Mouse (Mus musculus): ENCODE measurements around the gene Wdr62. TPM values are rescaled to one million over a fixed set of nuclear protein-coding genes. Genes with fewer than 3 reads are reported as not detected.
A peak's percentile ranks its signal among the peaks of the same experiment; 100 is the strongest.

Gene Wdr62
- polyA plus RNA-seq, 1 experiment from 2014 or later, result 3.1 TPM

DNA sequence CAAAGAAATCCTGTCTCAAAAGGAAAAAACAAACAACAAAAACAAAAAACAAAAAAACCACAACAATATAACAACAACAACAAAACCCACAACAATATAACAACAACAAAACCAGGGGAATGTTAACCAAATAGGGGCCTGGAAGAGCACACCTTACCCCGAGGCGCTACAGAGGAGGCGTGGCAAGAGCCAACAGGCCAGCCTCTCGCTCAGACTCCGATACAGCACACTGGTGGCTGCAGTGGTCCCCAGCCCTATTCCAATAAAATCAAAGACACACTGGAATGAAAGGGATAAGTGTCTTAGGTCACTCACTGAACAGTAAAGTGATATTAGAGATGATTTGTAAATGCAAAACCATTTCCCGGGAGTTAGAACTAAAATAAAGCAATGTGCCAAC lies 683 bp downstream of the Wdr62 start:
- H3K4me1 ChIP-seq (ENCODE audit: control insufficient read depth, insufficient read depth, low read length), result 0 out of 2 replicates have a peak, but pooled peaks cover 3% of the 10 kb centered on the region
- H3K9me3 ChIP-seq (ENCODE audit: control insufficient read depth, low read length), result no peaks in the 10 kb centered on the region
- no peaks in the 10 kb centered on the region for H3K36me3 ChIP-seq (ENCODE audit: control insufficient read depth, insufficient read depth, low read length)
- peak overlapping the region; percentile 72 for H3K4me2 ChIP-seq (ENCODE audit: low read depth, low read length)
- peak overlapping the region; percentile 64 for H3K4me3 ChIP-seq (ENCODE audit: low read depth, low read length)
- ATAC-seq (ENCODE audit: low read depth), result no peak
- H3K27ac ChIP-seq (ENCODE audit: low read depth, low read length), result no peak overlapping the region
- 0 out of 2 replicates have a peak overlapping the region, but pooled peaks have one; percentile 37 for H3K9ac ChIP-seq (replicated peaks; ENCODE audit: low read depth, low read length)
- 0% methylated on average over 6 of the region's 6 CpGs for WGBS
- H3K27me3 ChIP-seq (ENCODE audit: control insufficient read depth, insufficient read depth, low read length), result no peaks in the 10 kb centered on the region

DNA sequence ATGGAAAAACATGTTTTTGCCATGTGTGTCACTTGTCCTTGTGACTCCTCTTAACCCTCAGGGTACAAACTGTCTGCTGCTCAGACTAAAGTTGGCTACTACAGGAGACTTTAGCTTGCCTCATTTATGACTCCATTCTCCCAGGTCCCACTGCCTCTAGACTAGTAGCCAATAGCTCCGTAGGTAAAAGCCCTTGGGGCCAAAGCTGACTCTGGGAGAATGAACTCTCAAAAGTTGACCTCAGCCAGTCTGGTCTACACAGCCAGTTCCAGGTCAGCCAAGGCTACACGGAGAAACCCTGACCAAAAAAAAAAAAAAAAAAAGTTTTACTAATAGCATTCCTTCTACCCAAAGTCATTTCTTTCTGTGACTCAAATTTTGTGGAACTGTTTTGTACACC lies 1.3 kb downstream of the Wdr62 start:
- Histone ChIP-seq H3K4me2 (ENCODE audit: low read depth, low read length) (no peak overlapping the region), H3K9me3 (ENCODE audit: control insufficient read depth, low read length) (no peaks in the 10 kb centered on the region), H3K4me3 (ENCODE audit: low read depth, low read length) (no peak overlapping the region), H3K36me3 (ENCODE audit: control insufficient read depth, insufficient read depth, low read length) (no peaks in the 10 kb centered on the region), H3K9ac (replicated peaks; ENCODE audit: low read depth, low read length) (no peak overlapping the region), H3K4me1 (ENCODE audit: control insufficient read depth, insufficient read depth, low read length) (0 out of 2 replicates have a peak, but pooled peaks cover 3% of the 10 kb centered on the region), H3K27ac (ENCODE audit: low read depth, low read length) (no peak overlapping the region), H3K27me3 (ENCODE audit: control insufficient read depth, insufficient read depth, low read length) (no peaks in the 10 kb centered on the region)
- WGBS, result 65% methylated on average over 2 of the region's 2 CpGs
- no peak for ATAC-seq (ENCODE audit: low read depth)

GRCm38 (mm10) chr7:30274383-30274782 lies 5.8 kb downstream of the Wdr62 start:
- Histone ChIP-seq H3K4me2 (ENCODE audit: low read depth, low read length) (no peak overlapping the region), H3K36me3 (ENCODE audit: control insufficient read depth, insufficient read depth, low read length) (no peaks in the 10 kb centered on the region), H3K4me1 (ENCODE audit: control insufficient read depth, insufficient read depth, low read length) (no peaks in the 10 kb centered on the region), H3K4me3 (ENCODE audit: low read depth, low read length) (no peak overlapping the region), H3K9ac (replicated peaks; ENCODE audit: low read depth, low read length) (no peak overlapping the region), H3K27ac (ENCODE audit: low read depth, low read length) (no peak overlapping the region), H3K27me3 (ENCODE audit: control insufficient read depth, insufficient read depth, low read length) (no peaks in the 10 kb centered on the region), H3K9me3 (ENCODE audit: control insufficient read depth, low read length) (no peaks in the 10 kb centered on the region)
- WGBS, result 78% methylated on average over 6 of the region's 6 CpGs
- no peak for ATAC-seq (ENCODE audit: low read depth)

DNA sequence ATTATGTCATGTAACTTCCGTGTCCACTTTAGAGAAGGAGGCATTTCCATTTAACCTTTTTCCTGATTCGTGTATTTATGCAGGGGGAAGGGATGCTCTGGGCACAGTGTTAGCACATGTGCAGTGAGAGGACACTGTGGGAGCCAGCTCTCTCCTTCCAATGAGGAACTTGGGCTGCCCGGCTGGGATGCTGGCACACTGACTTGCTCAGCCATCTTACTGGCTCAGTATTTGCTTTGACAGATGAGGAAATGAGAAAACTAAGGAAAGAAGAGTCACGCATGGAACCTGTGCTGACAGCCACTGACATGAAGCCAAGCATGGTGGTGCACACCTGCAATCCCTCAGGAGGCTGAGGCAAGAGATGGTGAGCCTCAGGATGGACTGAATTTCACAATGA lies 10.6 kb downstream of the Wdr62 start:
- no peak overlapping the region for H3K27ac ChIP-seq (ENCODE audit: low read depth, low read length)
- H3K27me3 ChIP-seq (ENCODE audit: control insufficient read depth, insufficient read depth, low read length), result no peaks in the 10 kb centered on the region
- no peaks in the 10 kb centered on the region for H3K9me3 ChIP-seq (ENCODE audit: control insufficient read depth, low read length)
- H3K9ac ChIP-seq (replicated peaks; ENCODE audit: low read depth, low read length), result no peak overlapping the region
- no peaks in the 10 kb centered on the region for H3K36me3 ChIP-seq (ENCODE audit: control insufficient read depth, insufficient read depth, low read length)
- WGBS, result 92% methylated on average over 4 of the region's 4 CpGs
- no peak overlapping the region for H3K4me3 ChIP-seq (ENCODE audit: low read depth, low read length)
- H3K4me2 ChIP-seq (ENCODE audit: low read depth, low read length), result no peak overlapping the region
- H3K4me1 ChIP-seq (ENCODE audit: control insufficient read depth, insufficient read depth, low read length), result no peaks in the 10 kb centered on the region
- no peak for ATAC-seq (ENCODE audit: low read depth)

DNA sequence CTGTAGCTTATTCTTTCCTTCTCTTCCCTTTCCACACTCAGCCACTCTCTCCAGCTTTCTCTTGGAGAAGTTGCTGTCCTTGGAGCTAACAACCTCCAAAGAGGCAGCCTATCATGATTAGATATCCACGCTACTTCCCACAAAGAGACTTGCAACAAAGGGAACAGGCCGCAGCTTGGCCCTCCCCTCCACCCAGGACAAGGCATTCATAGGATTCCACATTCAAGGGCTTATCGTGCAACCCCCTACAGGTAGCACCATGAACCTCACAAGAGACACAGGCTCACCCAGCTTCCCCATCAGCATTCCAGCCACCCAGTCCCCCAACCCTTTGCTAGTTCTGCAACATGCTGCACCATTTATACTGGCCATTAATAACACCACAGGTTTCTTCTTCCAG lies 13.4 kb downstream of the Wdr62 start:
- H3K4me1 ChIP-seq (ENCODE audit: control insufficient read depth, insufficient read depth, low read length), result no peaks in the 10 kb centered on the region
- ATAC-seq (ENCODE audit: low read depth), result no peak
- H3K36me3 ChIP-seq (ENCODE audit: control insufficient read depth, insufficient read depth, low read length), result no peaks in the 10 kb centered on the region
- WGBS, result 91% methylated on average over 3 of the region's 3 CpGs
- H3K9ac ChIP-seq (replicated peaks; ENCODE audit: low read depth, low read length), result 0 out of 2 replicates have a peak overlapping the region, but pooled peaks have one; percentile 7
- no peak overlapping the region for H3K27ac ChIP-seq (ENCODE audit: low read depth, low read length)
- no peaks in the 10 kb centered on the region for H3K9me3 ChIP-seq (ENCODE audit: control insufficient read depth, low read length)
- H3K4me2 ChIP-seq (ENCODE audit: low read depth, low read length), result no peak overlapping the region
- H3K27me3 ChIP-seq (ENCODE audit: control insufficient read depth, insufficient read depth, low read length), result no peaks in the 10 kb centered on the region
- H3K4me3 ChIP-seq (ENCODE audit: low read depth, low read length), result no peak overlapping the region

GRCm38 (mm10) chr7:30265935-30266334 lies 14.3 kb downstream of the Wdr62 start:
- Histone ChIP-seq H3K27ac (ENCODE audit: low read depth, low read length) (no peak overlapping the region), H3K9me3 (ENCODE audit: control insufficient read depth, low read length) (no peaks in the 10 kb centered on the region), H3K27me3 (ENCODE audit: control insufficient read depth, insufficient read depth, low read length) (no peaks in the 10 kb centered on the region), H3K9ac (replicated peaks; ENCODE audit: low read depth, low read length) (no peak overlapping the region), H3K4me3 (ENCODE audit: low read depth, low read length) (no peak overlapping the region), H3K4me1 (ENCODE audit: control insufficient read depth, insufficient read depth, low read length) (no peaks in the 10 kb centered on the region), H3K4me2 (ENCODE audit: low read depth, low read length) (no peak overlapping the region), H3K36me3 (ENCODE audit: control insufficient read depth, insufficient read depth, low read length) (no peaks in the 10 kb centered on the region)
- WGBS, result 94% methylated on average over 7 of the region's 7 CpGs
- no peak for ATAC-seq (ENCODE audit: low read depth)

GRCm38 (mm10) chr7:30265531-30265930 lies 14.7 kb downstream of the Wdr62 start:
- H3K4me3 ChIP-seq (ENCODE audit: low read depth, low read length), result no peak overlapping the region
- no peak overlapping the region for H3K27ac ChIP-seq (ENCODE audit: low read depth, low read length)
- no peaks in the 10 kb centered on the region for H3K4me1 ChIP-seq (ENCODE audit: control insufficient read depth, insufficient read depth, low read length)
- 94% methylated on average over 5 of the region's 5 CpGs for WGBS
- no peaks in the 10 kb centered on the region for H3K36me3 ChIP-seq (ENCODE audit: control insufficient read depth, insufficient read depth, low read length)
- H3K4me2 ChIP-seq (ENCODE audit: low read depth, low read length), result no peak overlapping the region
- H3K9me3 ChIP-seq (ENCODE audit: control insufficient read depth, low read length), result no peaks in the 10 kb centered on the region
- no peak overlapping the region for H3K9ac ChIP-seq (replicated peaks; ENCODE audit: low read depth, low read length)
- ATAC-seq (ENCODE audit: low read depth), result no peak
- H3K27me3 ChIP-seq (ENCODE audit: control insufficient read depth, insufficient read depth, low read length), result no peaks in the 10 kb centered on the region

DNA sequence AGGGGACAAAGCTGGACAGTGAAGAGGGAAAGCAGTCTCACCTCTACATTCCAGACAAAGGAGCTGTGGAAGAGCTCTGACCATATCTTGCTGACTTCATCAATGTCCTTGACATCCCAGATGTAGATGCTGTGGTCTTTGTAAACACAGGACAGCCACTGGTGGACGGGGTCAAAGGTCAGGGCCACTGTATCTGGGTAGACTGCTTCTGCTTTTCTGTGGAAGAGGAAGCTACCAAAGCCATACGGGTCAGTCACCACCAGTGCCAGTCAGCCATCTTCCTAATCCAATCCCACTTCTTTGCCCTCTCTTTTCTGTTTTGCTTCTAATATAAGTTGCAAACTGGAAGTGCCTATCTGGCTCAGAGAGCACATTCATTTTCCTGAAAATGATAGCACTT lies 15.2 kb downstream of the Wdr62 start:
- Histone ChIP-seq H3K4me3 (ENCODE audit: low read depth, low read length) (no peak overlapping the region), H3K9me3 (ENCODE audit: control insufficient read depth, low read length) (no peaks in the 10 kb centered on the region), H3K4me2 (ENCODE audit: low read depth, low read length) (no peak overlapping the region), H3K9ac (replicated peaks; ENCODE audit: low read depth, low read length) (no peak overlapping the region), H3K36me3 (ENCODE audit: control insufficient read depth, insufficient read depth, low read length) (no peaks in the 10 kb centered on the region), H3K27ac (ENCODE audit: low read depth, low read length) (no peak overlapping the region), H3K27me3 (ENCODE audit: control insufficient read depth, insufficient read depth, low read length) (no peaks in the 10 kb centered on the region), H3K4me1 (ENCODE audit: control insufficient read depth, insufficient read depth, low read length) (no peaks in the 10 kb centered on the region)
- 95% methylated on average over 2 of the region's 2 CpGs for WGBS
- ATAC-seq (ENCODE audit: low read depth), result no peak

GRCm38 (mm10) chr7:30251956-30252954 lies 28.0 kb downstream of the Wdr62 start:
- H3K27me3 ChIP-seq (ENCODE audit: control insufficient read depth, insufficient read depth, low read length), result no peaks in the 10 kb centered on the region
- no peak overlapping the region for H3K9ac ChIP-seq (replicated peaks; ENCODE audit: low read depth, low read length)
- no peak for ATAC-seq (ENCODE audit: low read depth)
- no peak overlapping the region for H3K27ac ChIP-seq (ENCODE audit: low read depth, low read length)
- no peaks in the 10 kb centered on the region for H3K36me3 ChIP-seq (ENCODE audit: control insufficient read depth, insufficient read depth, low read length)
- no peak overlapping the region for H3K4me2 ChIP-seq (ENCODE audit: low read depth, low read length)
- no peaks in the 10 kb centered on the region for H3K4me1 ChIP-seq (ENCODE audit: control insufficient read depth, insufficient read depth, low read length)
- H3K9me3 ChIP-seq (ENCODE audit: control insufficient read depth, low read length), result no peaks in the 10 kb centered on the region
- 86% methylated on average over 12 of the region's 12 CpGs for WGBS
- H3K4me3 ChIP-seq (ENCODE audit: low read depth, low read length), result no peak overlapping the region

Measured in neural tube, embryonic 14.5 days (tissue).